Mouse (Mus musculus): ENCODE results near the gene Fibp.
A peak's percentile ranks its signal among the peaks of the same experiment; 100 is the strongest.

The Fibp gene

GRCm38 (mm10) chr19:5431911-5432464 is 28.4 kb upstream of the Fibp start:
- no peak for DNase-seq (ENCODE audit: low spot score in 2 of 2)

GRCm38 (mm10) chr19:5432992-5433852 is 27.2 kb upstream of the Fibp start:
- DNase-seq (ENCODE audit: low spot score in 2 of 2) = peak in 1 of 2 experiments; percentile 54

- no peak for DNase-seq (ENCODE audit: low spot score in 2 of 2)
Measured at GRCm38 (mm10) chr19:5433951-5434350, 26.5 kb upstream of the Fibp start.

- no peak for DNase-seq (ENCODE audit: low spot score in 2 of 2)
Measured at GRCm38 (mm10) chr19:5444371-5444908, 16.0 kb upstream of the Fibp start.

- DNase-seq (ENCODE audit: low spot score in 2 of 2) = no peak
Measured at GRCm38 (mm10) chr19:5444954-5445353, 15.5 kb upstream of the Fibp start.

- DNase-seq (ENCODE audit: low spot score in 2 of 2) = no peak
Measured at GRCm38 (mm10) chr19:5445747-5446146, 14.7 kb upstream of the Fibp start.

GRCm38 (mm10) chr19:5447515-5448353 is 12.7 kb upstream of the Fibp start, which contains the start of gene Fosl1:
Gene Fosl1, plus strand, starts transcription at chr19:5447547.
- peak; percentile 60 to 84 for DNase-seq (ENCODE audit: low spot score in 2 of 2)

GRCm38 (mm10) chr19:5448354-5449150 is 11.9 kb upstream of the Fibp start:
- peak in 1 of 2 experiments; percentile 56 for DNase-seq (ENCODE audit: low spot score in 2 of 2)

GRCm38 (mm10) chr19:5449673-5450072 is 10.7 kb upstream of the Fibp start:
- DNase-seq (ENCODE audit: low spot score in 2 of 2) = no peak

GRCm38 (mm10) chr19:5451766-5452165 is 8.6 kb upstream of the Fibp start:
- DNase-seq (ENCODE audit: low spot score in 2 of 2) = no peak

GRCm38 (mm10) chr19:5455037-5455436 is 5.4 kb upstream of the Fibp start:
- no peak for DNase-seq (ENCODE audit: low spot score in 2 of 2)

- no peak for DNase-seq (ENCODE audit: low spot score in 2 of 2)
Measured at GRCm38 (mm10) chr19:5455568-5455967, 4.8 kb upstream of the Fibp start.

- no peak for DNase-seq (ENCODE audit: low spot score in 2 of 2)
Measured at GRCm38 (mm10) chr19:5456241-5456921, 4.0 kb upstream of the Fibp start.

- peak; percentile 91 to 94 for DNase-seq (ENCODE audit: low spot score in 2 of 2)
Measured at GRCm38 (mm10) chr19:5456922-5457745, 3.3 kb upstream of the Fibp start.

GRCm38 (mm10) chr19:5457746-5458442 is 2.5 kb upstream of the Fibp start, which contains the start of gene Ccdc85b:
Gene Ccdc85b, minus strand, starts transcription at chr19:5457894.
- DNase-seq (ENCODE audit: low spot score in 2 of 2) = no peak

GRCm38 (mm10) chr19:5459019-5459418 is 1.4 kb upstream of the Fibp start:
- DNase-seq (ENCODE audit: low spot score in 2 of 2) = no peak

- no peak for DNase-seq (ENCODE audit: low spot score in 2 of 2)
Measured at GRCm38 (mm10) chr19:5459896-5460295, 519 bp upstream of the Fibp start.

- no peak for DNase-seq (ENCODE audit: low spot score in 2 of 2)
Measured at GRCm38 (mm10) chr19:5461411-5461810, 996 bp downstream of the Fibp start.

- no peak for DNase-seq (ENCODE audit: low spot score in 2 of 2)
Measured at GRCm38 (mm10) chr19:5463212-5463611, 2.8 kb downstream of the Fibp start.

Data from spleen, postnatal 10 days (tissue).